Mouse (Mus musculus): ENCODE results near the gene Scrn2. TPM values are rescaled to one million over a fixed set of nuclear protein-coding genes. Genes with fewer than 3 reads are reported as not detected.

Gene Scrn2
- 10 to 100 TPM; 10.2 to 11.6 TPM for total RNA-seq (2021)
- long read RNA-seq, experiment 1, transcript Scrn2-201 (8 exons, 1,530 nt): major isoform, 17 of 20 reads
- long read RNA-seq, experiment 1, partial matches to known transcripts: 2 of 20 reads
- long read RNA-seq, experiment 1, other reads (novel, unspliced or antisense): 1 of 20 reads
- long read RNA-seq, experiment 2, transcript Scrn2-201 (8 exons, 1,530 nt): major isoform, 19 of 24 reads
- long read RNA-seq, experiment 2, partial matches to known transcripts: 3 of 24 reads
- long read RNA-seq, experiment 2, other reads (novel, unspliced or antisense): 2 of 24 reads

DNA sequence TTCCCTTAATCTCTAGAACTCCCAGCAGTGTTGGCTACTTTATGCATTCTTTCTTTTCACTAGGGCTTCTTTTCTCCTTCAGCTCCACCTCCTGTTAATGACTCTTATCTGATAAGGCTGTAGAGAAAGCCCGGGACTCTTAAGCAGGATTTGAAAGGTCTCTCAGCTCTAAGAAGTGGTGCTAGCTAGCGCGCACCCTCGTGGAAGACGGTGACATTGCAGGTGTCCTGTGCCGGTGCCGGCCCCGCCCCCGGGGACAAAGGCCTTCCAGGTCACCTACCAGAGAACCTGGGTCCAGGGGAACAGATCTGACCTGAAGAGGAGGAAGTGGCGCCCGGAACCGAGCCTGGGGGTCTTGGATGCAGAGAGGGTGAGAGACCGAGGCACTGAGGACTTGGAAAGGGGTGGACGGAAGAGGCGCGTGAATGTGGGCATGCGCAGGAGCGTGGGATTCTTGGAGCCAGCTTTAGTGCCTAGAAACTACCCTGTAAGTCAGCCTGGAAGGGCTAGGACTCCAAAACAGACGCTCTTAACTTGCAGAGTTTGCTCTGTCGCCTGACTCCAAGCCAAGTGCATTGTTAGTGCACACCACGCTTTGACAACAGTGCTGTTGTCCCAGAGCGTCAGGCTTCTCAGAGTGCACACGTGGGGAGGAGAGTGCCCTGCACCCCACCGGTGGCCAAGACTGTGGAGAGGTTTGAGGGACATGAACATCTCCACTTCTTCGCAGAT, at the start of gene Scrn2:
TSS of gene Scrn2 (plus strand) at position 253 of the 732 bp plus-strand sequence.
- intact Hi-C loops (cut with DNase I): loop anchor here (5.0 kb wide), 1 partner anchor 158 kb away; no protein-coding TSS in a partner anchor
- DNase-seq: peak; percentile 83 to 89

DNA sequence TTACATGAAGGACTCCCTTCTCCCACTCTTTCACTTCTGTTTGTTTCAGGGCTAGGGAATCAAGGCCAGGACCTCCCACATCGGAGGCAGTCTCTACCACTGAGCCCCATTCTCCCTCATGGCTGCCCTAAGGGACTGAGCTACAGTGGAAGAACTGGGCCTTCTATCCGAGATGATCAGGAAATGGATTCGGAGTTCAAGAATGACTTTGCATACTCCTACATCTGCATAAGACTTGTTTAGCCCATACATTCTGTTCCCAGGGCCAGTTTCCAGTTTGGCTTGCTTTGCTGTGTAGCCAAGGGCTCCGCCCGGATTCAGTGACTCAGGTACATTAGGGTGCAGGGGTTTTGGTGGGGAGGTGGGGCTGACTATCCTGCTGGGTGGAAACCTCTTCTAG, 49.7 kb upstream of the Scrn2 start:
- no peak for DNase-seq
- intact Hi-C loops (cut with DNase I): loop anchor here (10.0 kb wide), 1 partner anchor 195 kb away; no protein-coding TSS in a partner anchor

DNA sequence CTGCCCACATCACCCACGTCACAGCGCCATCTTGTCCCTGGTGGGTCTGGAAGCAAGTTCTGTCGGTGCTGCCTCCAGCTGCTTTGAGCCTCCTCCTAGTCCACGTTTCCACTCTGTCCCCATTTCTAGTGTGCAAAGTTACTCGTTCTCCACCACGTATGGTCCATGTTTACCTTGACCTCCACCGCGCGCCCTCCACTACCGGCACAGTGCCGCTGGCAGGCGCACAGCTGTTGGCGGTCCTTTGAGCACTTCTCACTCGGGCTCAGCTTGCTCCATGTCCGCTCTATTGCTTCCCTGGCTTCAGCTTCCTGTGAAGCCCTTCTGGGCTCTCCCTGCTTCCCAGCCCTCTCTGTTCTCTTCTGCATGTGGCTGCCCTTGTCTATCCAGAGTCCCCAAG, 48.3 kb upstream of the Scrn2 start:
- intact Hi-C loops (cut with DNase I): loop anchor here (10.0 kb wide), 1 partner anchor 193 kb away; no protein-coding TSS in a partner anchor
- DNase-seq: no peak

DNA sequence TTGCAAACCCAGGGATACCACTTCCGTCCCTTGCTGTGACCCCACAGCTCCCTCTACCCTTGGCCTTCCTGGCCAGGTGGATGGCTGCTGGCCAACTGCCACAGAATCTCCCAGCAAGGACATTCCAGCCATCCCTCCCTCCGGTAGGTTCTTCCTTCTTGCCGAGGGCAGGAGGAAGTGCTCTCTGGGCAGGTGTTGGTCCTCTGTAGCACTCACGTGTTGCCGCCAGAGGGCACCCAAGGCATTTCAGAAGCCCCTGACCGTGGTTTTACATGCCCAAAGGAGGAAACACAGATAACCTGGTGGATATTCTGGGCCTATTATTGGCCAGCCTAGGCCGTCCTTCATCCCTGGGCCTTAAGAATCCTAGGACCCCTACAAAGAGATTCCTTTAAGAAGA, 47.4 kb upstream of the Scrn2 start:
- intact Hi-C loops (cut with DNase I): loop anchor here (1.0 to 10.0 kb wide), 3 partner anchors 40 to 192 kb away; no protein-coding TSS in a partner anchor
- peak; percentile 81 to 86 for DNase-seq

DNA sequence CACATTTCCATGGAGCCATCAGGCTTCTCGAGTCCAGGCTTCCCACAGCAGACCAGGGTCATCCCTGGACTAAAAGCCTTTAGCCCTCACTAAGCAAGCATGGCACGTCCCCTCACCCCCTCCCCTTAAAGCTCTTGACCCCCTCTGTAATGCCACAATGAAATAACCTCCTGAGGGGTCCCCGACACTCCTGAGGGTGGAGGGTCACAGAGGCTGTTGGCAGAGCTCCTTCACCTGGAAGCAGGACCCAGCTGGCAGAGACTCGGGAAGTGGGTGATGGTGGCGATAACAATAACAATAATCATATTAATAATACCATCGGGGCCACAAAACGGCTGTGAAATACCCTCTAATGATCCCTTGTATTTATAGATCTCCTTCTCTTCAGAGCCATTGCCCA, 46.9 kb upstream of the Scrn2 start, which contains the start of gene Sp2:
TSS of gene Sp2 (minus strand) at position 101 of the 400 bp plus-strand sequence.
- intact Hi-C loops (cut with DNase I): loop anchor here (1.0 to 10.0 kb wide), 3 partner anchors 39 to 192 kb away; no protein-coding TSS in a partner anchor
- DNase-seq: no peak

DNA sequence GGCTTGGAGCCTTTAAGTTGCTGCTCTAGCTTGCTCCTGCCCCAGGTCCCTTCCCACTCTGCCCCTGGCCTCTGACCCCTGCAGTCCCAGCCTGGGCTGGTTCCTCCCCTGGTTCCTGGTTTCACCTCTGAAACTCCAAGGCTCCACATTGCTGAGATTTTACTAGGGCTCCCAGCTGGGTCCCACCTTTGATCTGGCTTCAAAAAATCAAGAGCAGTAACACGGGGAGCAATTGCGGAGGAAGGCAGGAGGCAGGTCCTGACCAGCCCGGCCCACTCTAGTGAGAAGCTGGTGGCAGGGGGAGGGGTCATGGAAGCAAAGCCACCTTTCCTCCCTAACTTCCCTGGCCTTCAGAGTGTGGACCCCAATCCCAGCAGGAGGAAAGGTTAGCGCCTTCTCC, 44.8 kb upstream of the Scrn2 start:
- DNase-seq: no peak
- intact Hi-C loops (cut with DNase I): loop anchor here (10.0 kb wide), 1 partner anchor 190 kb away; no protein-coding TSS in a partner anchor

DNA sequence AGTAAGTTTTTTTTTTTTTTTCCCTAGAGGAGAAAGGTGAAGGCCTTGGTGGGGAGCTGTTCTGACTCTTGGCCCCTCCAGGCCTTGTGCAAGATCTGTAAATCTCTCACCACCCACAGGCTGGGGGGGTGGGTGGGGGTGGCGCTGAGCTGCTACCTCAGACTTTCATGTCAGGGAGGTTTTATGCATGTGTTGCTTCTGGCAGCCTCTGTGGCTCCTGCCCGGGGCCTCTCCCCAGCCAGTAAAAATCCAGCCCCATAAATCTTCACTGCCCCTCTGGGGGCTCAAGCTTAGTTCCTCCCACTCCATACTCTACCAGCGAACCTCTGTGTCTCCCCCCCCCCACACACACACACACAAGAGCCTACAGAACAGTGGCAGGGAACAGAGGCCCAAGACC, 43.3 kb upstream of the Scrn2 start:
- no peak for DNase-seq
- intact Hi-C loops (cut with DNase I): loop anchor here (10.0 kb wide), 1 partner anchor 188 kb away; no protein-coding TSS in a partner anchor

DNA sequence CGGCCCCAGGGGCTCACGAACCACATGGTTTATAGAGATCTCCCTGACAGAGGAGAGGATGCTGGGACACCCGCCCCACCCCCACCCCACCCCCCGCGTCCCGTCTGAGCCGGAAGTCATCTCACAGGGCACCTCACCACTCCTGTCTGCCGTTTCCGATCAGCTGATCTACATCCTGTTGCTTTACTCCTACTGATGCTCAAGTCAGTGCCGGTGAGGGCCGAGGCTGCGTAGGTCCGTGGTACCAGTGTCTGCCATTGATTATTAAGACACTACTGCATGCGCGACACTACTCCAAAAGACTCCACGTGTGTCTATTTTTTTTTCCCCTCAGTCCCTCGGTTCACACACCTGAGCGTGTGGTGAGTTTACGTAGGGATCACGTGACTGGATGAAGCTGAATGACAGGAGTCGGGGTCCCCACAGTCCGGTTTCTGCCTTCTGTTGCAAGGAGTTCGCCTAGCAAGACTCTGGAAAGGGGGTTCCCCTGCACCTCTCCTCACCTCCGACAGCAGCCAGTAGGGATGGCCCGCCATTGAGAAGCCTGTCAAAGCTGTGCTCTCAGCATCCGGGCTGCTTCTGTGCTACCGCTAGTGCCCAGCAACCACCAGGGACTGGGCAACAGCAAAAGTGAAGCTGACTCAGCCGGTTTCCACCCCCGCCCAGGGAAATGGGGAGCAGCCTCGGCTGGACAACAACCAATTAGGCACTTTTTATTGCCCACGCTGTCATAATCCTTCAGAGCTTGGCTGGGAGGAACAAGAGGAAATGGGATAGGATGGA, 41.7 kb upstream of the Scrn2 start:
- DNase-seq: no peak
- intact Hi-C loops (cut with DNase I): loop anchor here (10.0 kb wide), 1 partner anchor 187 kb away; no protein-coding TSS in a partner anchor

DNA sequence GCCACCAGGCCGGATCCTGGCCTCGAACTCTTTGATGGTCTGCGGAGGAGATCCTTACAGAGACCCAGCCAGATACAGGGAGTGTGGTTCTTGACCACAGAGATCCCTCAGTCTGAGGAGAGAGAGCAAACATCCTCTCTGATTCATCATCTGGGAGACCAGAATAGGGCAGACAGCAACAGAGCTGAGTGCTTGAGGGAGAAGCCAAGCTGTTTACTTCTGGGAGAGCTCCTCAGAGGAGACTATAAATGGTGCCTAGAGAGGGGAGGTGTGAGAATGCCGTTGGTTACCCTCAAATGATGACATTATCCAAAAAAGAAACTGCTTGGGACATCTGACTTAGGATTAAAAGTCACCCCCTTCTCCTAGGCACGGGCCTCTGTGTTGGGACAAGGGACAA, 38.2 kb upstream of the Scrn2 start:
- intact Hi-C loops (cut with DNase I): no loop called here
- no peak for DNase-seq

DNA sequence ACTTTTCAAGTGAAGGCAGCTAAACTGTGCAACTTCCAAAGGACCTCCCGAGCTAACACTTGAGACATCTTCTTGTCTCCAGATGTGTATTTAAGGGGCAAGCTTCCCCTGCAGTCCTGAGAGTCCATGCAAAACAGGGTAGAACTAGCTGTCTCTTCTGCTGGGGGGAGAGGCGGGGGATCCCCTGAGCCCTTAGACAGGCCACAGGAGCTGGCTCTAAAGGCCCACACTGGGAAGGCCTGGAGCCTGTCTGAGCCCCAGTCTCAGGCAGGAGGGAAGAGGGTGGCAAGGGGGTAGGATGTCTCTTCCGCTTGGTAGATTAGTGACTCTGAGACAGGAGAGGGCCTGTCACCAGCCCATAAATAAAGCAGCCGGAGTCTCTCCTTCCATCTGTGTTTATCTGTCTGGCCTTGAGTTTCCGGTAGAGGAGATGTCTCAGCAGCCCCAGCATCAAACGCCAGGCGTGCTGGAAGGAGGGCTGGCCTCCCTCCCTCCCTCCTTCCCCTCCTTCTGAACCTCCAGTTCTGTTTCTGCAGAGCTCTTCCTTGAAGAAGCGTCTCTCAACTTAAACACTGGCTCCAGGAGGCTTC, 36.9 kb upstream of the Scrn2 start:
- intact Hi-C loops (cut with DNase I): no loop called here
- DNase-seq: no peak

DNA sequence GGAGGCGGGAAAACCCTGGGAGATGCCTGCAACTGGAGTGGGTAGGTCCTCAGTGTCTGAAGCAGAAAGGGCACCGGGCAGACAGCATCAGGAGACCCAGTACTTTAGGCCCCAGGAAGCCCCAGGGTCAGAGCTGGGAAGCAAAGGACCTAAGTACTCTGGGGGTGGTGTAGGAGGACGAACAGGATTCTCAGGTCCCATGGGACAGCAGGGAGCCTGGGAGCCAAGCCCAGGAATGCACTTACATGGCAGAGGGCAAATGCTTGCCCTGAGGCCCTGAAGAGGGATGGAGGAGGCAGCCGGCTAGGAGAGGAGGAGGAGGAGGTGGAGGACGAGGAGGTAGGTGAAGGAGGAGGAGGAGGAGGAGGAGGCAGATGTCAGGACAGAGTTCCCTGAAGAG, 34.7 kb upstream of the Scrn2 start:
- no peak for DNase-seq
- intact Hi-C loops (cut with DNase I): no loop called here

DNA sequence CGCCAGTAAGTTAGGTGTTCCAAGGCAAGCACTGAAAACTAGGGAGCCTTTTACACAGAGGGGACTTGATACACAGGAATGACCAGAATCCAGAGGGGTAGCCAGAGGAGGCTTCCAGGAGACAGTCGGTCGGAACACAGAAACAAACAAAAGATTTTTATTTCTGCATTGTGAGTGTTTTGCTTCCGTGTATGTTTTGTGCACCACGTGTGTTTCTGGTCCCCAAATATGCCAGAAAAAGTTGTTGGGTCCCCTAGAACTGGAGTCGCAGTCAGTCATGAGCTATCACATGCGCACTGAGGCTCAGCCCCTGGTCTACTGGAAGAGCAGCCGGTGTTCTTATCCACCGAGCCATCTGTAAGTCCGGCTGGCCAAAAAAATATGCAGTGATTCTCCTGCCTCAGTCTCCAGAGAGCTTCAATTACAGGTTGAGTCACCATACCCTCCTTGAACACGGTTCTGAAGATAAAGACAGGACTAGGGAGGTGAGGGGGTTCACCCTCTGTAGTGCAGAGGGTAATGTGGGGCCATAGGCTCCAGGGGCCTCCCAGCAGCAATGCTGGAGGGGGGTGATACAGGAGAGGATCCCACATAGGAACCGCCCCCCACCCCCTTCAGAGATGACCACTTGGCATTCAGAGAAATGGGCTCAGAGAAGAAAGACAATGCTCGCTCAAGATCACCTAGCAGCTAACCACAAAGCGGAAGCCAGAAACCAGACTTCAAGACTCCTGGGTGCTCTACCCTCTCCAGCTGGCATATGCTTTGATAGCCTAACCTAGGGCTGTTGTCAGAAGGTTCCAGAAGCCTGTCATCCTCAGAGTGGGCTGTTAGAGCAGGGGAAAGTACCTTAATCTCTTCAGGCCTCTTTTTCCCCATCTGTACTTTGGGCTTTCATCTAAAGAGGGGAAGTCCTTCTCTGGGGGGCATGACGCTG, 33.6 kb upstream of the Scrn2 start:
- intact Hi-C loops (cut with DNase I): no loop called here
- no peak for DNase-seq

DNA sequence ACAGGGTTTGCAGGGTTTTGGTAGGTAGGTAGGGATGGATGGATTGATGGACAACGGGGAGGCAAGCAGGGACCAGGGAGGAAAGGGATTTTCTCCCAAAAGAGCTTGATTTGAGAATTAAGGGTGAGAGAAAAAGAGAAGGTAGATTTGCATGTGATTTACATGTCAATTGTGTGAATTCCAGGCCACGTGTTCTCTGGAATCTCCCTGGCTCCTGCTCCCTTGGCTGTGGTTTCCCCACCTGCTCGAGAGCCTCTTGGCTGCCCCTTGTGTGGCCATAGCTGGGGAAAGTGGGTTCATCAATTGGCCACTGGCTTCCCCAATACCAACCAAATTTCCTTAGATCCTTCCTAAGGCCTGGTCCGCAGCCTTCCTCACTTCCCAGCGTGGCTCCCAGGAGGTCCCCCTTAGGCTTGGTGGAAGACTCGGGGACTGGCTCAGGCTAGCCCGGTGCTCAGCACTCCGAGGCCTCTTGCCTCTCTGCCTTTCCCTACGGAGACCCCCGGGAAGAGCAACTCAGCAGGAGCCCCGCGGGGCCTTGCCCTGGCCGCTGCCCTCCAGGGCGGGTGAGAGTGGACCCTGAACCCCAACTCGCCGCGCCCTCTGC, 32.9 kb upstream of the Scrn2 start:
- intact Hi-C loops (cut with DNase I): no loop called here
- DNase-seq: no peak

DNA sequence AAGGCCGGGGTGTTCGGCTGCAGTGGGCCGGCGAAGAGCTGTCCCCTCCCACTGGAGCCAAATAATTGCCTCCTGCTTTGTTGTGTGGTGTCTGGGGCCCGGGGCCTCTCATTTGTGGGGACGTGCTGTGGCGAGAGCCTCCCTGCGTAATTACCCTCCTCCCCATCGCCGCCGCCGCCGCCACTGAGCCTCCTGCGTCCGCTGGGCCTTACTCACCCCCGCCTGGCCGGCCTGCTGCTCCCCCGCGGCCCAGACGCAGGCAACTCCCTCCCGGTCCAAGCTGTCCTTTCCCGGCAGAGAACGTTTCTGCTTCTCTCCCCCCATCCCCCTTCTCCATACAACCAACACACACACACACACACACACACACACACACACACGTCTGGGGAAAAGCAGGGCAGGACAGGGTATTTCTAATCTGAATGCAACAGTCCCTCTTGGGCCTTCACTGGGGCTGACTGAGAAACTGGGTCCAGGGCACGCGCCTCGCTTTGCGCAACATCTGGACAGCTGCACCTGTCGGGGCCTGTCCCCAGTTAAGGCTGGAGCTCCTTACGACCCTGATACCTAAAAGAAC, 32.3 kb upstream of the Scrn2 start:
- DNase-seq: peak; percentile 53 to 55
- intact Hi-C loops (cut with DNase I): no loop called here

DNA sequence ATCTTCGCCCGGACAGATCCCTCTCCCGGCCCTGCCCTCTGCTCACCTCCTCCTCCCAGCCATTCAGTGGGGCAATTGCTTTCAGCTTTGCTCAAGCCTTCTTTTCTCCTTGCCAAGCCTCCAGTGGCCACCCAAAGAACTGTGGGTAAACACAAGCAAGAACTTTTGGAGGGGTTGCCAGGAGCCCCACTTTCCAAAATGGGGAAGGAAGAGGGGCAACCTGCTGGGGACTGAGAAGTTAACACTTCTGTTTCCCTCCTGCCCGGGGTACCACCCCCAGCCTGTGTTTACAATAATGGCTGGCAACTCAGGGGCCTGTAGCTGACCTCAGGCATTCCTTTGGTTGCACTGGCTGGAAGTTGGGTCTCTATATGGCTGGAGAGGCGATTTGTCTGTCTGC, 26.6 kb upstream of the Scrn2 start:
- no peak for DNase-seq
- intact Hi-C loops (cut with DNase I): no loop called here

DNA sequence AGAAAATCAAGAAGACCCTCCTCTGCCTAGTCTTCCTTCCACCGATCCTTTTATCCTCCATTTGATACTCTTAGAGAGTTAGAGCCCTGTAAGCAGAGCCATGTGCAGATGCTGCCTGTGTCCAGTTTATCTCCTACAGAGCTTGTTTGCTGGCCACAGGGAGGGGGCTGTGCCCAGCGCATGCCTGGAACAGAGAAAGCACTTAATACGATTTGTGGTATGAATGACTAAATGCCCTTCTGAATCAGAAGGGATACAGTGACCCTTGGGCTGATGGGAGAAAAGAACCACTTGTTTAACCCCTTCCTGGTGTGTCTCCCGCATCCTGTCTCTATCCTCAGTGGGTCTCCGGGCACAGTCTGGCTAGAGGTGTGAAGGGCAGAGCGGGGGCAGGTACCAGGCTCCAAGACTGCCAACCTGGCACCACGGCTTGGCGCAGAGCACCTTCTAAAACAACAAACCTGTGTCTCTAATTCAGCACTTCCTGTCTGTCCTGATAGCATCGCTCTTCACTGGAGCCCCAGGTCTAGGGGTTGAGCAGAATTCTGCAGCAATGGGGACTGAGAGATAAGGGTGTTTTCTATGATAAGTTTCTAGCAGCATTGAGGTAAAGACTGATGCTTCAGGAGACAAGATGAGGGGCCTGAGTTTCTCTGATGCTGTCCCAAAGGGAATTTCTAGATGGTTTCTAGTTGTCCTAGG, 22.5 kb upstream of the Scrn2 start:
- intact Hi-C loops (cut with DNase I): no loop called here
- no peak for DNase-seq

DNA sequence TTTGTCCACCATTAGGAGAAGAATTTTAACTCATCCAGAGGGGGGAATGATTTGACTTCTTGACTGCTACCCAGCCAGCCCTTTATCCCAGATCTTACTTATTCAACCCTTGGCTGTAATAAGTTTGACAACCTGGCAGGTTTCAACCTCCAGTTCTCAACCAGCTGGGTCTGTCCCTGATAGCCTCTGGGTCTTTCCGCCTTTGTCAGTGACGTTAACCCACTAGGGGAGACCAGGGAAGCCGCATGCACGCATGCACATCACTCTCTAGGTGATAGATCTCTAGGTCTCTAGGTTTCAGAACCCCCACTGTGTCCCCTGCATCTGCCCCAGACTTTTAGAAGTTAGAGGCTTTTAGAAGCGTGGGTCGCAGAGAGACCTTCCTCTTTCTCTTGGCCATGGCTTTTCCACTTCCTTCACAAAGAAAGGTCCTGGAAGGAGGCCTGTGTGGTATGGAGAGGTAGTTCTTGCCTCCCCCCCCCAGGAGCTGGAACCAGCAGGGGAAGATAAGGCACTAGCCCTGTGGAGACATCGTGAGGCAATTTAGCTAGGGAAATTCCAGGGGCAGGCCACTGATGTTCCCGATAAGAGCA, 20.4 kb upstream of the Scrn2 start:
- intact Hi-C loops (cut with DNase I): no loop called here
- DNase-seq: no peak
